Mouse (Mus musculus) WW6 (cell line): ENCODE results near the gene Ccdc141.

Experiments used
- DNase-seq: peaks from one replicate; pipeline ENCODE4 v3.0.0-alpha.2; 2013; ENCODE audit warnings: low read depth, low spot score

Gene Ccdc141

DNA sequence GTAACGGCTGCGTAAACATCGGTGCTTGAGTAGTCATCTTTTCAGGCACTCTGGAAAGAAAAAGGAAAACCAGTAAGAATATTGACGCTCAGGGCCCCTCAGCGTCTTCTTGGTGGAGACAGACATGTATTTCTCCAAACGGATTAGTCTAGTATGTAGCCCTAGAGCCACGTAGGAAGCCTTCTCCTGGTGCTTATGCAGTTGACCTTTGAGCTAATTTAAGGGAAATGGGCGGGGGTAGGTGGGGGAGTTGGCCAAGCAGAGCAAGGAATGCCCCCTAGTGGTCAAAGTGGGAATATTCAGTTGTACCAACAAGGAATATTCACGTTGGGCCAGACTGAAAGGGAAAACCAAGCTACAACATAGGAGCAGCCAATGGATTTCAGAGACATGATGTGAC, 190.3 kb downstream of the Ccdc141 start:
- DNase-seq: peak; percentile 55

DNA sequence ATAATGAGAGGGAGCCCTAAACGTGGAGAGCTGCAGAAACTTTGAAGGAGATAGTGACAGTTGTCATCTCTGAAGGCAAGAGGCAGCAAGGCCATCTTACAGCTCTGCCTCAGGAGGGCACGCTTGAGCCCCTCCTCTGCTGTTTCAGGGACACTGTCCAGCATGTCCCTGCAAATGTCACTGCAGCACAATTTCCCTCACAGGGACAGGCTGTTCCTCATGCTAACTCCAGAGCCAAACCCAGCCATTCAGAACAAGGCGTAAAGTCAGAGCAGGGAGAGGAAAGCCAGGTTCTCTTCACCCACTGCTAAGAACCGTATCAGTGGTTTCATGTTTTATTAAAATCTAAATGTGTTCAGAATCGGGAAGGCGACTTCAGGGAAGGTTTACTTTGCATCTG, 192.8 kb downstream of the Ccdc141 start:
- DNase-seq: no peak

- no peak for DNase-seq
Observed at GRCm38 (mm10) chr2:76972051-76972450, 198.4 kb downstream of the Ccdc141 start.

GRCm38 (mm10) chr2:76971069-76971468, 199.4 kb downstream of the Ccdc141 start:
- DNase-seq: no peak

DNA sequence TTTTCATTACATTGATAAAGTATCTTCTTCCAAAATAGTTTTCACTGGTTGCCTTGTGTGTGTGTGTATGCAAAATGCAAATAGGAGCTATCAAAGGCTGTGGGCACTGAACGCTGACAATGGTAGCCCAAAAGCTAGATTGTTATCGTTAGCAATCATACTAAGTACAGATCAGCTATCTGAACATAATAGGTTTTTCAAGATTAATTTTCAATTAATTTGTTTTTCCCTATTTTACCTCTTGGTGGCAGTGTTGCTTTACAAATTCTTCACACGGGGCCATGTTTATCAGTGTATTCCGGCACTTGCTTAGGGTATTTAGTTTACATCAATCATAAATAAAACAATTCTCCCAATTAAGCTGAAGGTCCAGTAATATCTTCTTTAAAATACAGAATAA, 199.8 kb downstream of the Ccdc141 start:
- DNase-seq: no peak

- no peak for DNase-seq
Observed at GRCm38 (mm10) chr2:76970204-76970603, 200.2 kb downstream of the Ccdc141 start.

GRCm38 (mm10) chr2:76969637-76970036, 200.8 kb downstream of the Ccdc141 start:
- DNase-seq: no peak

DNA sequence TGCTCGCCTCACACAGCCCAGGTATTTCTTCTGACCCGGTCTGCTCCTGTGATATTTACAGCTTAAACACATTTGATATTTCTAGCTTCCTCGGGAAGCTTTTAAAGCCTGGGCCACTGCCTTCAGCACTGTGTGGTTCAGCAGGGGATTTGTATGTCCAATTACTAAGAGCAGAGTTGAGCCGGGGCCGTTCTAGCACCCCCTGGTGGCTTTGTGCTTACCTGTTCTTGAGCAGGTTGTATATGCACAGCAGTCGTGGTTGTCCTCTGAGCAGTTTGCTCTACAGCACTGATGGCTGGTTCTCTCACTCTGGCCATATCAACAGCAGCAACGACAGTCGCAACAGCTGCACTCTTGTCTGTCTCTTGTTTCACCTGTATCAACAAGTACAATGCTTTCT, 201.5 kb downstream of the Ccdc141 start:
- peak; percentile 75 for DNase-seq

DNA sequence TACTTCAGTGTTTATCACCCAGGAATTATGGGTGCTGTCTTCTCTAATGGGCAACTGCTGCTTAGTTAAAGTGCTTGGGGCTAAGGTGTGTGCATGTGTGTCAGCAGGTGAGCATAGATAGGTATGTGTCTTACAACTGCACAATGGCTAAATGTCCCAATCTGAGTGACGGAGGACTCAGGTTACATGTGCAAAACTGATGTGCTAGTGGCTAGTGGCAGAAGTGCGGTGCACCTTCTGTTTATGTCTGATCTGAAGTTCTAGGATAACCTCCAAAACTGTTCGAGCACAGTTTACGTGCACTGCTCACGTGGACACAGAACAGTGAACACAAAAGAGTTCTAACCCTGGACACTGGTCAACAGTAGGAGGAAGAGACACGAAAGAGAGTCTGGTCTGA, 203.9 kb downstream of the Ccdc141 start:
- no peak for DNase-seq

DNA sequence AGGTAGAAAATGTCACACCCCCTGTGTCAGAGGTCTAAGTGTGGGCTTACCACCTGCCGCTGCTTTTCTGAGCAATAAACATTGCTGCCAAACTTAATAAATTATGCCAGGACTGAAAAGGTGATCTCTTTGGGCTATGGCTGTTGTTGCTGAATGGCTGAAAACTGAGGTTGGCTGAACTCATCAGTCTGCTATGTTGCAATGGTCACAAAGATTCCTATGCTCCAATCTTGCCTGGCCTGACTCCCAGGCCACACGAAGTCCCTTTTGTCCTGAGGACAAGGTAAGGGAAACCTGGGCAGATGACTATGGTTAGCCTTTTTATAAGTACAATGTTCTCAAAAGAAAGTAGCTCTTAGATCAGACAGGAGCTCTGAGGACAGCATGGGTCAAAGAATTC, 204.4 kb downstream of the Ccdc141 start:
- no peak for DNase-seq

DNA sequence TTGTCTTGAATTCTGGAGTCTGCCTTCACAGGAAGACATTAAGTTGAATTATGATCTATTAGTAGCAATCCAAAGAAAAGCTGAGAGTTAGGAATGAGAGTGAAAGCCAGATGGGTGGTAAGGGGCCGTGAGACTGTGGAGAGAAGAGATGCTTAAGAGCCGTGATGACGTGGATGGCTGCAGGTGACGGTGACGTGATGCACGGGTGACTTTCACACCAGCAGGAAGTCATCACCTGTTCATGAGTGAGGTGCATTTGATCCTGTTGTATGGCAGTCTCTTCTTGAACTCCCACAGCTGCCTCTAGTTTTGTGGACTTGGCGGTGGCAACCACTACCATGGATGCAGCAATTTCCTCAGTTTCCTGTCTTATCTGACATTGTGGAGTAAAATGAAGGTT, 204.9 kb downstream of the Ccdc141 start:
- no peak for DNase-seq

- DNase-seq: no peak
Observed at GRCm38 (mm10) chr2:76962045-76962432, 208.4 kb downstream of the Ccdc141 start.

GRCm38 (mm10) chr2:76961420-76962044, 208.9 kb downstream of the Ccdc141 start:
- no peak for DNase-seq
